Mouse (Mus musculus): ENCODE measurements around the gene Chid1.

Gene Chid1

GRCm38 (mm10) chr7:141502556-141502905, 37.1 kb downstream of the Chid1 start:
- no peak for DNase-seq (ENCODE audit: low spot score in 2 of 2)

GRCm38 (mm10) chr7:141501820-141502555, 37.7 kb downstream of the Chid1 start:
- no peak for DNase-seq (ENCODE audit: low spot score in 2 of 2)

- no peak for DNase-seq (ENCODE audit: low spot score in 2 of 2)
Measured at GRCm38 (mm10) chr7:141497600-141497999, 42.1 kb downstream of the Chid1 start.

GRCm38 (mm10) chr7:141495940-141496339, 43.7 kb downstream of the Chid1 start:
- DNase-seq (ENCODE audit: low spot score in 2 of 2): no peak

- no peak for DNase-seq (ENCODE audit: low spot score in 2 of 2)
Measured at GRCm38 (mm10) chr7:141495379-141495778, 44.3 kb downstream of the Chid1 start.

- DNase-seq (ENCODE audit: low spot score in 2 of 2): no peak
Measured at GRCm38 (mm10) chr7:141493729-141494128, 45.9 kb downstream of the Chid1 start.

GRCm38 (mm10) chr7:141492738-141493137, 46.9 kb downstream of the Chid1 start:
- DNase-seq (ENCODE audit: low spot score in 2 of 2): no peak

GRCm38 (mm10) chr7:141491151-141491550, 48.5 kb downstream of the Chid1 start:
- DNase-seq (ENCODE audit: low spot score in 2 of 2): peak in 1 of 2 experiments; percentile 46

- DNase-seq (ENCODE audit: low spot score in 2 of 2): no peak
Measured at GRCm38 (mm10) chr7:141487141-141487540, 52.5 kb downstream of the Chid1 start.

GRCm38 (mm10) chr7:141486239-141486638, 53.4 kb downstream of the Chid1 start:
- DNase-seq (ENCODE audit: low spot score in 2 of 2): no peak

- DNase-seq (ENCODE audit: low spot score in 2 of 2): no peak
Measured at GRCm38 (mm10) chr7:141485606-141486005, 54.1 kb downstream of the Chid1 start.

GRCm38 (mm10) chr7:141485186-141485585, 54.5 kb downstream of the Chid1 start:
- DNase-seq (ENCODE audit: low spot score in 2 of 2): no peak

GRCm38 (mm10) chr7:141484186-141485120, 55.2 kb downstream of the Chid1 start:
- DNase-seq (ENCODE audit: low spot score in 2 of 2): no peak

- no peak for DNase-seq (ENCODE audit: low spot score in 2 of 2)
Measured at GRCm38 (mm10) chr7:141483114-141483653, 56.5 kb downstream of the Chid1 start.

GRCm38 (mm10) chr7:141482531-141483024, 57.1 kb downstream of the Chid1 start:
- no peak for DNase-seq (ENCODE audit: low spot score in 2 of 2)

GRCm38 (mm10) chr7:141481498-141482401, 57.9 kb downstream of the Chid1 start:
- DNase-seq (ENCODE audit: low spot score in 2 of 2): no peak

- peak; percentile 70 to 86 for DNase-seq (ENCODE audit: low spot score in 2 of 2)
Measured at GRCm38 (mm10) chr7:141480842-141481497, 58.7 kb downstream of the Chid1 start.

- DNase-seq (ENCODE audit: low spot score in 2 of 2): no peak
Measured at GRCm38 (mm10) chr7:141478270-141478748, 61.3 kb downstream of the Chid1 start.

GRCm38 (mm10) chr7:141477578-141478269, 61.9 kb downstream of the Chid1 start:
- DNase-seq (ENCODE audit: low spot score in 2 of 2): no peak

GRCm38 (mm10) chr7:141476981-141477370, 62.7 kb downstream of the Chid1 start:
- no peak for DNase-seq (ENCODE audit: low spot score in 2 of 2)
